Mouse (Mus musculus): ENCODE data around the gene Cplx2. TPM values are rescaled to one million over a fixed set of nuclear protein-coding genes. Genes with fewer than 3 reads are reported as not detected.
A peak's percentile ranks its signal among the peaks of the same experiment; 100 is the strongest.

The Cplx2 gene
- polyA plus RNA-seq, 1 experiment, result 9.0 TPM

GRCm38 (mm10) chr13:54337058-54337457 lies 34.1 kb upstream of the Cplx2 start:
- no peaks in the 10 kb centered on the region for H3K27me3 ChIP-seq (ENCODE audit: control insufficient read depth, insufficient read depth, insufficient read length)
- no peaks in the 10 kb centered on the region for H3K79me3 ChIP-seq (ENCODE audit: low read depth)
- no peaks in the 10 kb centered on the region for H3K79me2 ChIP-seq (ENCODE audit: control insufficient read depth, insufficient read depth)
- H3ac ChIP-seq (ENCODE audit: control insufficient read depth, insufficient read length, low read depth), result no peak overlapping the region
- TF ChIP-seq CEBPB (IDR thresholded peaks at IDR 0.05; ENCODE audit: low read depth) (no peak), USF1 (IDR thresholded peaks at IDR 0.05; ENCODE audit: low read depth) (no peak), CTCF (IDR thresholded peaks at IDR 0.05; ENCODE audit: control insufficient read depth, insufficient read depth, insufficient read length) (no peak), MYOG (IDR thresholded peaks at IDR 0.05; ENCODE audit: control insufficient read depth, extremely low read depth, insufficient read length) (no peak), FOSL1 (IDR thresholded peaks at IDR 0.05; ENCODE audit: insufficient read depth, low read length, poor library complexity, severe bottlenecking) (no peak), MAX (IDR thresholded peaks at IDR 0.05) (no peak), MYOD1 (IDR thresholded peaks at IDR 0.05; ENCODE audit: control insufficient read depth, insufficient read length, low read depth) (no peak)
- H3K36me3 ChIP-seq (ENCODE audit: control insufficient read depth, insufficient read depth), result no peaks in the 10 kb centered on the region
- no peak overlapping the region for H3K4me3 ChIP-seq (ENCODE audit: insufficient read depth, poor library complexity, severe bottlenecking)

- H3K4me3 ChIP-seq (ENCODE audit: insufficient read depth, poor library complexity, severe bottlenecking), result no peak overlapping the region
- no peaks in the 10 kb centered on the region for H3K79me2 ChIP-seq (ENCODE audit: control insufficient read depth, insufficient read depth)
- no peaks in the 10 kb centered on the region for H3K36me3 ChIP-seq (ENCODE audit: control insufficient read depth, insufficient read depth)
- no peaks in the 10 kb centered on the region for H3K79me3 ChIP-seq (ENCODE audit: low read depth)
- no peak overlapping the region for H3ac ChIP-seq (ENCODE audit: control insufficient read depth, insufficient read length, low read depth)
- no peaks in the 10 kb centered on the region for H3K27me3 ChIP-seq (ENCODE audit: control insufficient read depth, insufficient read depth, insufficient read length)
- no peak for TF ChIP-seq USF1 (IDR thresholded peaks at IDR 0.05; ENCODE audit: low read depth)
- TF ChIP-seq FOSL1 (IDR thresholded peaks at IDR 0.05; ENCODE audit: insufficient read depth, low read length, poor library complexity, severe bottlenecking), result no peak
- no peak for TF ChIP-seq CEBPB (IDR thresholded peaks at IDR 0.05; ENCODE audit: low read depth)
- TF ChIP-seq MAX (IDR thresholded peaks at IDR 0.05), result no peak
- TF ChIP-seq MYOG (IDR thresholded peaks at IDR 0.05; ENCODE audit: control insufficient read depth, extremely low read depth, insufficient read length), result no peak
- no peak for TF ChIP-seq MYOD1 (IDR thresholded peaks at IDR 0.05; ENCODE audit: control insufficient read depth, insufficient read length, low read depth)
- no peak for TF ChIP-seq CTCF (IDR thresholded peaks at IDR 0.05; ENCODE audit: control insufficient read depth, insufficient read depth, insufficient read length)
Observed at GRCm38 (mm10) chr13:54337541-54337940, 33.6 kb upstream of the Cplx2 start.

GRCm38 (mm10) chr13:54338815-54339214 lies 32.3 kb upstream of the Cplx2 start:
- Histone ChIP-seq H3ac (ENCODE audit: control insufficient read depth, insufficient read length, low read depth) (no peak overlapping the region), H3K79me2 (ENCODE audit: control insufficient read depth, insufficient read depth) (no peaks in the 10 kb centered on the region), H3K79me3 (ENCODE audit: low read depth) (no peaks in the 10 kb centered on the region), H3K36me3 (ENCODE audit: control insufficient read depth, insufficient read depth) (no peaks in the 10 kb centered on the region), H3K27me3 (ENCODE audit: control insufficient read depth, insufficient read depth, insufficient read length) (no peaks in the 10 kb centered on the region), H3K4me3 (ENCODE audit: insufficient read depth, poor library complexity, severe bottlenecking) (no peak overlapping the region)
- TF ChIP-seq FOSL1 (IDR thresholded peaks at IDR 0.05; ENCODE audit: insufficient read depth, low read length, poor library complexity, severe bottlenecking) (no peak), MYOD1 (IDR thresholded peaks at IDR 0.05; ENCODE audit: control insufficient read depth, insufficient read length, low read depth) (no peak), MYOG (IDR thresholded peaks at IDR 0.05; ENCODE audit: control insufficient read depth, extremely low read depth, insufficient read length) (no peak), CEBPB (IDR thresholded peaks at IDR 0.05; ENCODE audit: low read depth) (no peak), CTCF (IDR thresholded peaks at IDR 0.05; ENCODE audit: control insufficient read depth, insufficient read depth, insufficient read length) (no peak), USF1 (IDR thresholded peaks at IDR 0.05; ENCODE audit: low read depth) (no peak), MAX (IDR thresholded peaks at IDR 0.05) (no peak)

GRCm38 (mm10) chr13:54345885-54346647 lies 25.1 kb upstream of the Cplx2 start:
- Histone ChIP-seq H3K79me3 (ENCODE audit: low read depth) (no peaks in the 10 kb centered on the region), H3K27me3 (ENCODE audit: control insufficient read depth, insufficient read depth, insufficient read length) (no peaks in the 10 kb centered on the region), H3K79me2 (ENCODE audit: control insufficient read depth, insufficient read depth) (no peaks in the 10 kb centered on the region), H3K36me3 (ENCODE audit: control insufficient read depth, insufficient read depth) (no peaks in the 10 kb centered on the region), H3K4me3 (ENCODE audit: insufficient read depth, poor library complexity, severe bottlenecking) (no peak overlapping the region), H3ac (ENCODE audit: control insufficient read depth, insufficient read length, low read depth) (no peak overlapping the region)
- TF ChIP-seq MYOD1 (IDR thresholded peaks at IDR 0.05; ENCODE audit: control insufficient read depth, insufficient read length, low read depth), result peak; percentile 67
- TF ChIP-seq MAX (IDR thresholded peaks at IDR 0.05), result no peak
- TF ChIP-seq FOSL1 (IDR thresholded peaks at IDR 0.05; ENCODE audit: insufficient read depth, low read length, poor library complexity, severe bottlenecking), result no peak

GRCm38 (mm10) chr13:54348011-54348410 lies 23.1 kb upstream of the Cplx2 start:
- Histone ChIP-seq H3K4me3 (ENCODE audit: insufficient read depth, poor library complexity, severe bottlenecking) (no peak overlapping the region), H3K79me3 (ENCODE audit: low read depth) (no peaks in the 10 kb centered on the region), H3K79me2 (ENCODE audit: control insufficient read depth, insufficient read depth) (no peaks in the 10 kb centered on the region), H3K27me3 (ENCODE audit: control insufficient read depth, insufficient read depth, insufficient read length) (no peaks in the 10 kb centered on the region), H3ac (ENCODE audit: control insufficient read depth, insufficient read length, low read depth) (no peak overlapping the region), H3K36me3 (ENCODE audit: control insufficient read depth, insufficient read depth) (no peaks in the 10 kb centered on the region)
- no peak for TF ChIP-seq USF1 (IDR thresholded peaks at IDR 0.05; ENCODE audit: low read depth)
- TF ChIP-seq FOSL1 (IDR thresholded peaks at IDR 0.05; ENCODE audit: insufficient read depth, low read length, poor library complexity, severe bottlenecking), result no peak
- TF ChIP-seq CTCF (IDR thresholded peaks at IDR 0.05; ENCODE audit: control insufficient read depth, insufficient read depth, insufficient read length), result no peak
- TF ChIP-seq CEBPB (IDR thresholded peaks at IDR 0.05; ENCODE audit: low read depth), result no peak
- no peak for TF ChIP-seq MYOG (IDR thresholded peaks at IDR 0.05; ENCODE audit: control insufficient read depth, extremely low read depth, insufficient read length)
- TF ChIP-seq MAX (IDR thresholded peaks at IDR 0.05), result no peak
- TF ChIP-seq MYOD1 (IDR thresholded peaks at IDR 0.05; ENCODE audit: control insufficient read depth, insufficient read length, low read depth), result no peak

Data from C2C12 (cell line).